Mouse (Mus musculus): ENCODE data around the gene Gm7347. TPM values are rescaled to one million over a fixed set of nuclear protein-coding genes. Genes with fewer than 3 reads are reported as not detected.
A peak's percentile ranks its signal among the peaks of the same experiment; 100 is the strongest.
"Not testable (repeated sequence)": the region's sequence is repeated elsewhere in the genome, so short reads cannot be mapped to it uniquely, and the experiment has no call there.

Gm7347 gene
- not detected in 2 replicates for polyA plus RNA-seq (2016; fragmentation: Nextera tagmentation; extraction: Ambion mirVana)

DNA sequence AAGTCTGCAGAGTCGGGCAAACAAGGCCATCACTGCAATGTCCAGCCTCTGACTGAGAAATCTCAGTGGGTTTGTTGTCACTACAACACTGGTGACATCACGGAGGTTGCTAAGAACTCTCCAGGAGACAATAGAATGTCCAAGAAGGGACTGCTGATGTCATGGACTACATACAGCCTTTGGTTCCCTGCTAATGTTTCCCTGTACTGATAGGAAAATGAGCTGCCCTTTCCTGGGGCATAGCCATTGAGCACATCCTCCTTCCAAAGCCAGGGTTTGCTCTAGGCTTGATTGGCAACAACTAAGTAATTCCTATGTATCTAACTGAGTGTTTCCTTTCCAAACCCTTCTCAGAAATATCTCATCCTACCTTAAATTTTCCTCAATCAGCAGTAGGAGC is at the start of gene Gm7347:
TSS of gene Gm7347 (minus strand) at position 101 of the 400 bp plus-strand sequence.
- H3K27me3 ChIP-seq; H3K4me1 ChIP-seq; H3K4me3 ChIP-seq; H3K36me3 ChIP-seq; H3K27ac ChIP-seq; H3K9me3 ChIP-seq (replicated peaks); H3K9ac ChIP-seq; ATAC-seq (ENCODE audit: low FRiP score); H3K4me2 ChIP-seq (replicated peaks): not testable (repeated sequence)
- no CpG with 5 or more reads among the region's 2 CpGs for WGBS

DNA sequence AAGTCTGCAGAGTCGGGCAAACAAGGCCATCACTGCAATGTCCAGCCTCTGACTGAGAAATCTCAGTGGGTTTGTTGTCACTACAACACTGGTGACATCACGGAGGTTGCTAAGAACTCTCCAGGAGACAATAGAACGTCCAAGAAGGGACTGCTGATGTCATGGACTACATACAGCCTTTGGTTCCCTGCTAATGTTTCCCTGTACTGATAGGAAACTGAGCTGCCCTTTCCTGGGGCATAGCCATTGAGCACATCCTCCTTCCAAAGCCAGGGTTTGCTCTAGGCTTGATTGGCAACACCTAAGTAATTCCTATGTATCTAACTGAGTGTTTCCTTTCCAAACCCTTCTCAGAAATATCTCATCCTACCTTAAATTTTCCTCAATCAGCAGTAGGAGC is 46.9 kb upstream of the Gm7347 start, which contains the start of gene 5031410I06Rik:
TSS of gene 5031410I06Rik (minus strand) at position 101 of the 400 bp plus-strand sequence.
- not testable (repeated sequence) for H3K4me3 ChIP-seq; H3K9ac ChIP-seq; H3K4me2 ChIP-seq (replicated peaks); H3K27ac ChIP-seq; ATAC-seq (ENCODE audit: low FRiP score); H3K36me3 ChIP-seq; H3K9me3 ChIP-seq (replicated peaks); H3K4me1 ChIP-seq; H3K27me3 ChIP-seq
- no CpG with 5 or more reads among the region's 3 CpGs for WGBS

DNA sequence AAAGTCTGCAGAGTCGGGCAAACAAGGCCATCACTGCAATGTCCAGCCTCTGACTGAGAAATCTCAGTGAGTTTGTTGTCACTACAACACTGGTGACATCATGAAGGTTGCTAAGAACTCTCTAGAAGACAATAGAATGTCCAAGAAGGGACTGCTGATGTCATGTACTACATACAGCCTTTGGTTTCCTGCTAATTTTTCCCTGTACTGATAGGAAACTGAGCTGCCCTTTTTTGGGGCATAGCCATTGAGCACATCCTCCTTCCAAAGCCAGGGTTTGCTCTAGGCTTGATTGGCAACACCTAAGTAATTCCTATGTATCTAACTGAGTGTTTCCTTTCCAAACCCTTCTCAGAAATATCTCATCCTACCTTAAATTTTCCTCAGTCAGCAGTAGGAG is 30.8 kb upstream of the Gm7347 start, which contains the start of gene Gm10471:
TSS of gene Gm10471 (minus strand) at position 101 of the 400 bp plus-strand sequence.
- WGBS, result 75% methylated on average over 1 of the region's 1 CpGs

DNA sequence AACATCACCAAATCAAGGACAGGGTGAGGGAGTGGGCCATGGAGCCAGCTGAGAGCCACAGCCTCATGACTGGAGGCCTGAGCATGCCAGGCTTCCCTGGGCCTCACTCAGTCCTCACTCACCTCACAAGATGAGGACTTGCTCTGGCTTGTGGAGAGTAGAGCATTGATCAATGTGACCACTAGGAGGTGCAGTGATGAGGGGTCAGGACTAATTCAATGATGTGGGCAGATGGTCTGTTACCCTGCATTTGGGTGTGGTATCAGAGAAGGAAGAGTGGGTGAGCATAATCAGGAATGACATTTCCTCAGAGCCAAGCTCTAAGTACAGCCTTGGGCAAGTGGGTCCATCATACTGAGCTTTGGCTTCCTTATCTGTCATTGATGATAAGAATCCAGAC is 20.6 kb upstream of the Gm7347 start:
- H3K27me3 ChIP-seq; H3K4me3 ChIP-seq; H3K9me3 ChIP-seq (replicated peaks); H3K27ac ChIP-seq; H3K4me1 ChIP-seq; H3K36me3 ChIP-seq; H3K4me2 ChIP-seq (replicated peaks); ATAC-seq (ENCODE audit: low FRiP score); H3K9ac ChIP-seq: not testable (repeated sequence)

More for the DNA sequence above, 30.8 kb upstream of the Gm7347 start, which contains the start of gene Gm10471:
- not testable (repeated sequence) for H3K27me3 ChIP-seq; H3K4me1 ChIP-seq; H3K4me3 ChIP-seq; H3K27ac ChIP-seq; H3K36me3 ChIP-seq; H3K9ac ChIP-seq; H3K9me3 ChIP-seq (replicated peaks); ATAC-seq (ENCODE audit: low FRiP score); H3K4me2 ChIP-seq (replicated peaks)

DNA sequence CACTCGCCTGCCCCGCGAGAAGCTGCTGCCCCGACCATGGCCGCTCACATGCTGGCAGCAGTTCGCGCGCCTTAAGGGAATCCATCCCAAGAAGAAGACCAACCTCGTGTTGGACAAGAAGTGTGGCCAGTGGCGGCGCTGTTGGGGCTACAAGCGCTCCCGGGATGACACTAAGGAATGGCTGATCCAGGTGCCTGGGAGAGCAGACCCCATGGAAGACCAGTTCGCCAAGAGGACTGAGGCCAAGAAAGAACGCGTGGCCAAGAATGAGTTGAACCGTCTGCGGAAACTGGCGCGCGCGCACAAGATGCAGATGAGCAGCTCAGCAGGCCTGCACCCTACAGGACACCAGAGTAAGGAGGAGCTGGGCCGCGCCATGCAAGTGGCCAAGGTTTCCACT is 12.3 kb upstream of the Gm7347 start:
- Histone ChIP-seq H3K27me3 (no peaks in the 10 kb centered on the region), H3K36me3 (no peaks in the 10 kb centered on the region), H3K4me1 (no peaks in the 10 kb centered on the region), H3K4me3 (no peak overlapping the region), H3K9me3 (replicated peaks) (0 out of 2 replicates have a peak, but pooled peaks cover 5% of the 10 kb centered on the region), H3K27ac (no peak overlapping the region), H3K4me2 (replicated peaks) (no peak overlapping the region), H3K9ac (no peak overlapping the region)
- ATAC-seq (ENCODE audit: low FRiP score), result no peak
- WGBS, result 88% methylated on average over 24 of the region's 24 CpGs

DNA sequence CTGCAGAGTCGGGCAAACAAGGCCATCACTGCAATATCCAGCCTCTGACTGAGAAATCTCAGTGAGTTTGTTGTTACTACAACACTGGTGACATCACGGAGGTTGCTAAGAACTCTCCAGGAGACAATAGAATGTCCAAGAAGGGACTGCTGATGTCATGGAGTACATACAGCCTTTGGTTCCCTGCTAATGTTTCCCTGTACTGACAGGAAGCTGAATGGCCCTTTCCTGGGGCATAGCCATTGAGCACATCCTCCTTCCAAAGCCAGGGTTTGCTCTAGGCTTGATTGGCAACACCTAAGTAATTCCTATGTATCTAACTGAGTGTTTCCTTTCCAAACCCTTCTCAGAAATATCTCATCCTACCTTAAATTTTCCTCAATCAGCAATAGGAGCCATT is 18.9 kb downstream of the Gm7347 start, which contains the start of gene Speer4a:
TSS of gene Speer4a (minus strand) at position 101 of the 400 bp plus-strand sequence.
- H3K27ac ChIP-seq; H3K4me1 ChIP-seq; H3K4me3 ChIP-seq; H3K9me3 ChIP-seq (replicated peaks); H3K27me3 ChIP-seq; H3K9ac ChIP-seq; ATAC-seq (ENCODE audit: low FRiP score); H3K4me2 ChIP-seq (replicated peaks); H3K36me3 ChIP-seq: not testable (repeated sequence)
- WGBS, result 79% methylated on average over 2 of the region's 2 CpGs

DNA sequence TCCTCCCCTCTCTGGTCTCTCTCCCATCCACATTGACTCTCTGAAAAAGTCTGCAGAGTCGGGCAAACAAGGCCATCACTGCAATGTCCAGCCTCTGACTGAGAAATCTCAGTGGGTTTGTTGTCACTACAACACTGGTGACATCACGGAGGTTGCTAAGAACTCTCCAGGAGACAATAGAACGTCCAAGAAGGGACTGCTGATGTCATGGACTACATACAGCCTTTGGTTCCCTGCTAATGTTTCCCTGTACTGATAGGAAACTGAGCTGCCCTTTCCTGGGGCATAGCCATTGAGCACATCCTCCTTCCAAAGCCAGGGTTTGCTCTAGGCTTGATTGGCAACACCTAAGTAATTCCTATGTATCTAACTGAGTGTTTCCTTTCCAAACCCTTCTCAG is 35.6 kb downstream of the Gm7347 start, which contains the start of gene Gm5862:
TSS of gene Gm5862 (minus strand) at position 101 of the 400 bp plus-strand sequence.
- H3K27ac ChIP-seq; H3K4me3 ChIP-seq; ATAC-seq (ENCODE audit: low FRiP score); H3K27me3 ChIP-seq; H3K9ac ChIP-seq; H3K4me2 ChIP-seq (replicated peaks); H3K36me3 ChIP-seq; H3K9me3 ChIP-seq (replicated peaks); H3K4me1 ChIP-seq: not testable (repeated sequence)
- no CpG with 5 or more reads among the region's 3 CpGs for WGBS

GRCm38 (mm10) chr5:26007697-26008096 is 50.7 kb downstream of the Gm7347 start:
- H3K9me3 ChIP-seq (replicated peaks); H3K4me3 ChIP-seq; H3K36me3 ChIP-seq; H3K4me1 ChIP-seq; H3K27me3 ChIP-seq; H3K27ac ChIP-seq; H3K9ac ChIP-seq: not testable (repeated sequence)
- ATAC-seq (ENCODE audit: low FRiP score), result peak; percentile 8; the same call in 1 of the 2 replicates
- whole genome bisulfite sequencing, result 68% methylated on average over 7 of the region's 7 CpGs
- H3K4me2 ChIP-seq (replicated peaks), result peak overlapping the region; percentile 50; the same call in 1 of the 2 replicates

DNA sequence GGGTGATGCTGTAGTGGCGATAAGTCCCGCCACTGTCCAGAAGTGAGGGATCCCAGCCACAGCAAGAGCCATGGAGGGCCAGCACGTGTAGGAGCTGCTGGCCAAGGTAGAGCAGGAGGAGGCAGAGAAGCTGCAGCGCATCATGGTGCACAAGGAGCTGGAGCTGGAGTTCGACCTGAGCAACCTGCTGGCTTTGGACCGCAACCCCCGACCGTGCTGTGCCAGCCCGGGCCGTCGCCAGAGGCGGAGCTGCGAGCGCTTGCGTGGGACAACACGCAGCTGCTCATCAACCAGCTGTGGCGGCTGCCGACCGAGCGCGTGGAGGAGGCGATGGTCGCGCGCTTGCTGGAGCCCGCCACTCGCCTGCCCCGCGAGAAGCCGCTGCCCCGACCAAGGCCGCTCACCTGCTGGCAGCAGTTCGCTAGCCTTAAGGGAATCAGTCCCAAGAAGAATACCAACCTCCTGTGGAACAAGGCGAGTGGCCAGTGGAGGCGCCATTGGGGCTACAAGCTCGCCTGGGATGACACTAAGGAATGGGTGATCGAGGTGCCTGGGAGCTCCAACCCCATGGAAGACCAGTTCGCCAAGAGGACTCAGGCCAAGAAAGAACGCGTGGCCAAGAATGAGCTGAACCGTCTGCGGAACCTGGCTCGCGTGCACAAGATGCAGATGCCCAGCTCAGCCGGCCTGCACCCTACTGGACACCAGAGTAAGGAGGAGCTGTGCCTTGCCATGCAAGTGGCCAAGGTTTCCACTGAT is 51.3 kb downstream of the Gm7347 start:
- not testable (repeated sequence) for H3K27me3 ChIP-seq; H3K36me3 ChIP-seq; H3K9me3 ChIP-seq (replicated peaks); H3K4me1 ChIP-seq; H3K27ac ChIP-seq
- WGBS, result 21% methylated on average over 44 of the region's 45 CpGs
- ATAC-seq (ENCODE audit: low FRiP score), result peak; percentile 92
- H3K9ac ChIP-seq, result 0 out of 2 replicates have a peak overlapping the region, but pooled peaks have one; percentile 0
- H3K4me2 ChIP-seq (replicated peaks), result peak overlapping the region; percentile 50
- peak overlapping the region; percentile 25 for H3K4me3 ChIP-seq

GRCm38 (mm10) chr5:26004698-26005097 is 53.7 kb downstream of the Gm7347 start, which contains the start of gene Gm1979:
TSS of gene Gm1979 (minus strand) at chr5:26004798.
- H3K9me3 ChIP-seq (replicated peaks); H3K4me1 ChIP-seq; H3K36me3 ChIP-seq; H3K9ac ChIP-seq; H3K4me2 ChIP-seq (replicated peaks); H3K27ac ChIP-seq; H3K4me3 ChIP-seq; ATAC-seq (ENCODE audit: low FRiP score); H3K27me3 ChIP-seq: not testable (repeated sequence)
- WGBS, result 78% methylated on average over 1 of the region's 2 CpGs

Measured in hindbrain, embryonic 12.5 days (tissue).